Mouse (Mus musculus): ENCODE data around the gene Bcl10.
"Not testable (repeated sequence)": the region's sequence is repeated elsewhere in the genome, so short reads cannot be mapped to it uniquely, and the experiment has no call there.

Gene Bcl10

GRCm38 (mm10) chr3:145950034-145950814 is 27.6 kb downstream of the Bcl10 start:
- DNase-seq (ENCODE audit: extremely low spot score, low spot score) = peak; percentile 56

- no peak for DNase-seq (ENCODE audit: extremely low spot score, low spot score)
These were observed 28.2 kb downstream of the Bcl10 start for GRCm38 (mm10) chr3:145950815-145951130.

GRCm38 (mm10) chr3:145951287-145952165 is 28.9 kb downstream of the Bcl10 start:
- DNase-seq (ENCODE audit: extremely low spot score, low spot score) = no peak

- no peak for DNase-seq (ENCODE audit: extremely low spot score, low spot score)
These were observed 30.3 kb downstream of the Bcl10 start for GRCm38 (mm10) chr3:145952945-145953344.

- DNase-seq (ENCODE audit: extremely low spot score, low spot score) = no peak
These were observed 30.8 kb downstream of the Bcl10 start for GRCm38 (mm10) chr3:145953411-145953810.

- no peak for DNase-seq (ENCODE audit: extremely low spot score, low spot score)
These were observed 37.2 kb downstream of the Bcl10 start for GRCm38 (mm10) chr3:145959824-145960223.

GRCm38 (mm10) chr3:145962411-145962810 is 39.8 kb downstream of the Bcl10 start:
- no peak for DNase-seq (ENCODE audit: extremely low spot score, low spot score)

GRCm38 (mm10) chr3:145963101-145964017 is 40.8 kb downstream of the Bcl10 start:
- DNase-seq (ENCODE audit: extremely low spot score, low spot score) = peak; percentile 35

GRCm38 (mm10) chr3:145964018-145964387 is 41.4 kb downstream of the Bcl10 start:
- DNase-seq (ENCODE audit: extremely low spot score, low spot score) = peak; percentile 32

- DNase-seq (ENCODE audit: extremely low spot score, low spot score) = peak; percentile 47
These were observed 41.9 kb downstream of the Bcl10 start for GRCm38 (mm10) chr3:145964473-145964872.

- not testable (repeated sequence) for DNase-seq (ENCODE audit: extremely low spot score, low spot score)
These were observed 43.0 kb downstream of the Bcl10 start for GRCm38 (mm10) chr3:145965583-145965982.

- no peak for DNase-seq (ENCODE audit: extremely low spot score, low spot score)
These were observed 44.2 kb downstream of the Bcl10 start for GRCm38 (mm10) chr3:145966806-145967205.

- no peak for DNase-seq (ENCODE audit: extremely low spot score, low spot score)
These were observed 46.5 kb downstream of the Bcl10 start for GRCm38 (mm10) chr3:145969031-145969501.

- no peak for DNase-seq (ENCODE audit: extremely low spot score, low spot score)
These were observed 48.9 kb downstream of the Bcl10 start for GRCm38 (mm10) chr3:145971501-145971900.

GRCm38 (mm10) chr3:145974986-145975385 is 52.4 kb downstream of the Bcl10 start:
- DNase-seq (ENCODE audit: extremely low spot score, low spot score) = no peak
